Mouse (Mus musculus): ENCODE measurements around the gene Cpeb1. TPM values are rescaled to one million over a fixed set of nuclear protein-coding genes. Genes with fewer than 3 reads are reported as not detected.

Cpeb1 gene
- total RNA-seq, 4 experiments from 2014 or later = 106 to 143 (median 140) TPM

- no peak for DNase-seq (ENCODE audit: low spot score in 2 of 2)
Observed at GRCm38 (mm10) chr7:81327661-81328060, 127.6 kb downstream of the Cpeb1 start.

- no peak for DNase-seq (ENCODE audit: low spot score in 2 of 2)
Observed at GRCm38 (mm10) chr7:81326859-81327258, 128.4 kb downstream of the Cpeb1 start.

- no peak for DNase-seq (ENCODE audit: low spot score in 2 of 2)
Observed at GRCm38 (mm10) chr7:81326043-81326442, 129.2 kb downstream of the Cpeb1 start.

- DNase-seq (ENCODE audit: low spot score in 2 of 2) = no peak
Observed at GRCm38 (mm10) chr7:81321776-81322175, 133.5 kb downstream of the Cpeb1 start.

- no peak for DNase-seq (ENCODE audit: low spot score in 2 of 2)
Observed at GRCm38 (mm10) chr7:81319749-81320148, 135.5 kb downstream of the Cpeb1 start.

GRCm38 (mm10) chr7:81315583-81315982 is 139.7 kb downstream of the Cpeb1 start:
- DNase-seq (ENCODE audit: low spot score in 2 of 2) = no peak

- no peak for DNase-seq (ENCODE audit: low spot score in 2 of 2)
Observed at GRCm38 (mm10) chr7:81311581-81311980, 143.7 kb downstream of the Cpeb1 start.

GRCm38 (mm10) chr7:81311130-81311529 is 144.1 kb downstream of the Cpeb1 start:
- no peak for DNase-seq (ENCODE audit: low spot score in 2 of 2)

- DNase-seq (ENCODE audit: low spot score in 2 of 2) = no peak
Observed at GRCm38 (mm10) chr7:81309247-81309646, 146.0 kb downstream of the Cpeb1 start.

- peak; percentile 58 to 60 for DNase-seq (ENCODE audit: low spot score in 2 of 2)
Observed at GRCm38 (mm10) chr7:81307735-81308134, 147.5 kb downstream of the Cpeb1 start.

GRCm38 (mm10) chr7:81304675-81305074 is 150.6 kb downstream of the Cpeb1 start:
- DNase-seq (ENCODE audit: low spot score in 2 of 2) = peak; percentile 25 to 56

- DNase-seq (ENCODE audit: low spot score in 2 of 2) = no peak
Observed at GRCm38 (mm10) chr7:81304100-81304499, 151.2 kb downstream of the Cpeb1 start.

- no peak for DNase-seq (ENCODE audit: low spot score in 2 of 2)
Observed at GRCm38 (mm10) chr7:81303682-81304081, 151.6 kb downstream of the Cpeb1 start.

- DNase-seq (ENCODE audit: low spot score in 2 of 2) = no peak
Observed at GRCm38 (mm10) chr7:81301323-81301722, 153.9 kb downstream of the Cpeb1 start.

- no peak for DNase-seq (ENCODE audit: low spot score in 2 of 2)
Observed at GRCm38 (mm10) chr7:81298206-81298605, 157.1 kb downstream of the Cpeb1 start.

Other genes starting within 250 kb of the Cpeb1 start
- gene Pde8a, start 241.9 kb downstream of the Cpeb1 start, total RNA-seq (2022) = 10 to 100 TPM; 10.1 to 13.0 (median 11.6) TPM
- 100 to 1,000 TPM; 559 to 662 (median 611) TPM for gene Rps17, start 110.2 kb downstream of the Cpeb1 start, total RNA-seq (2022)
- gene Ap3b2, start 38.5 kb upstream of the Cpeb1 start, total RNA-seq (2022) = 100 to 1,000 TPM; 161 to 182 (median 173) TPM
- gene BC048679, start 42.8 kb upstream of the Cpeb1 start, total RNA-seq (2022) = not detected
- gene Fsd2, start 111.5 kb upstream of the Cpeb1 start, total RNA-seq (2022) = under 1 TPM; 0.27 to 0.33 (median 0.30) TPM
- gene Whamm, start 115.8 kb upstream of the Cpeb1 start, total RNA-seq (2022) = 10 to 100 TPM; 20.6 to 23.8 (median 21.0) TPM